Mouse (Mus musculus) ovary, postnatal 14 days (tissue): ENCODE data around the gene Ppp1r17.

Experiments used
- DNase-seq: peaks from one replicate; pipeline ENCODE4 v3.0.0; 2022; ENCODE audit warnings: low spot score

Ppp1r17 gene

GRCm38 (mm10) chr6:56017291-56017994, at the start of gene Ppp1r17:
Gene Ppp1r17, plus strand, starts transcription at chr6:56017497.
- no peak for DNase-seq

GRCm38 (mm10) chr6:55972998-55973397, 44.3 kb upstream of the Ppp1r17 start:
- peak; percentile 18 for DNase-seq

- no peak for DNase-seq
These were observed 37.5 kb upstream of the Ppp1r17 start for GRCm38 (mm10) chr6:55979766-55980165.

- no peak for DNase-seq
These were observed 8.6 kb upstream of the Ppp1r17 start for GRCm38 (mm10) chr6:56008711-56009110.

GRCm38 (mm10) chr6:56012384-56012783, 4.9 kb upstream of the Ppp1r17 start:
- DNase-seq, result no peak

GRCm38 (mm10) chr6:56019632-56020031, 2.3 kb downstream of the Ppp1r17 start:
- DNase-seq, result no peak

GRCm38 (mm10) chr6:56025533-56025932, 8.2 kb downstream of the Ppp1r17 start:
- DNase-seq, result no peak

- DNase-seq, result no peak
These were observed 10.0 kb downstream of the Ppp1r17 start for GRCm38 (mm10) chr6:56027318-56027717.

GRCm38 (mm10) chr6:56027966-56028365, 10.7 kb downstream of the Ppp1r17 start:
- no peak for DNase-seq

- no peak for DNase-seq
These were observed 12.7 kb downstream of the Ppp1r17 start for GRCm38 (mm10) chr6:56029986-56030385.

GRCm38 (mm10) chr6:56032231-56032630, 14.9 kb downstream of the Ppp1r17 start:
- no peak for DNase-seq

GRCm38 (mm10) chr6:56035054-56035453, 17.8 kb downstream of the Ppp1r17 start:
- no peak for DNase-seq

GRCm38 (mm10) chr6:56039476-56040055, 22.3 kb downstream of the Ppp1r17 start:
- DNase-seq, result no peak

- no peak for DNase-seq
These were observed 27.0 kb downstream of the Ppp1r17 start for GRCm38 (mm10) chr6:56044270-56044669.

GRCm38 (mm10) chr6:56044716-56045115, 27.4 kb downstream of the Ppp1r17 start:
- DNase-seq, result no peak

- DNase-seq, result no peak
These were observed 31.3 kb downstream of the Ppp1r17 start for GRCm38 (mm10) chr6:56048580-56048979.

- DNase-seq, result peak; percentile 29
These were observed 31.8 kb downstream of the Ppp1r17 start for GRCm38 (mm10) chr6:56049104-56049503.

- DNase-seq, result no peak
These were observed 46.4 kb downstream of the Ppp1r17 start for GRCm38 (mm10) chr6:56063736-56064135.

GRCm38 (mm10) chr6:56066632-56067282, 49.5 kb downstream of the Ppp1r17 start:
- peak; percentile 29 for DNase-seq

GRCm38 (mm10) chr6:56068516-56068915, 51.2 kb downstream of the Ppp1r17 start:
- DNase-seq, result no peak

GRCm38 (mm10) chr6:56076378-56076805, 59.1 kb downstream of the Ppp1r17 start:
- no peak for DNase-seq
